Mouse (Mus musculus) E14TG2a.4 (cell line): ENCODE data around the gene Slc43a2.

Experiments used
- CTCF ChIP-seq: conservative IDR thresholded peaks from 2 replicates; pipeline ENCODE4 v1.5.1; 2014; ENCODE audit warnings: low read length
- NANOG ChIP-seq: IDR thresholded peaks from 2 replicates; pipeline ENCODE4 v1.6.1; 2014; ENCODE audit warnings: borderline replicate concordance, low read length, mixed read lengths

GRCm38 (mm10) chr11:75522793-75523192, 8.7 kb upstream of the Slc43a2 start:
- TF ChIP-seq CTCF (no peak), NANOG (no peak)
